Mouse (Mus musculus): ENCODE measurements at regions not wholly inside any gene's neighbourhood (a gene's known extent, or its start where the extent isn't known, plus 50 kb on each side); places are given as distances from the start of the nearest gene placed in this dataset.

DNA sequence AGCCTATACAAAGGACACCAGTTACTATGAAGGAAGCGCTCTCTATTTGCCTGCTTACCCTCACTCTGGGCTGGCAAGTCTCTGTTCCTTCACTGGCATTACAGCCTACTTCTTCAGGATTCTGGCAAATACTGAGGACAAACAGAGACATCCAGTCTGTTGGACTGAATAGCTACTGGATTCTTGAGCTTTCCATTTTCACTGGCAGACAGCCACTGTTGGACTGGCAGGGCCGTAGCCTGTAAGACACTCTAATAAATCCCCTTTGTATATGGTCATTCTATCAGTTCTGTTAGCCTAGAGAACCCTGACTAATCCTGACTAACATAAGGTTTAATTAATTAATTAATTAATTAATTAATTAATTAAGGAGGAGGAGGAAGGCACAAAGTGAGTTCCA lies 72.4 kb upstream of the Dhrs4 start:
- DNase-seq (ENCODE audit: low spot score in 2 of 2): no peak
